8 mouse cellular contexts compared by ENCODE assay signal in the genomic region with DNA sequence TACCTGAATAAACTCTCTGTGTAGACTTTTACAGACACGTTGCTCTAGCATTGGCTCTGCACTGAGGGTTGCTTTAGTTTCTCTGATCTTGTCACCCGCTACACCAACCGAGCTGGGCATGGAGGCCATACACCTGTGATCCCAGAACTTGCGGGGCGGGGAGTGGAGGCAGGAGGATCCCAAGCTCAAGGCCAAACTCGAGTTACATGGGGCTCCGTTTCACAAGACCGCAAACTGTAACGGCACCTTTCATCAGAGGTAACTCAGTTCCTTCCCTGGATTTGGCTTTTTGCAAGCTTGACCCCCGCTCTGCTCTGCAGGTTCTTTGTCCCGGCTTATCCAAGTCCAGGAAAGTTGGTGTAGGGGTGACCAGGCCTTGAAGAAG. TPM values are rescaled to one million over a fixed set of nuclear protein-coding genes. Genes with fewer than 3 reads are reported as not detected.
DNase-seq lines count a peak whose midpoint lies in the region; ATAC-seq and TF ChIP-seq lines count a peak whose summit lies in the region.

No protein-coding gene starts in this region.

- H3K9ac ChIP-seq in CH12.LX (ENCODE audit: insufficient read depth, low read depth): 0 out of 2 replicates have a peak overlapping the region, but pooled peaks have one; percentile 15
- peak overlapping the region; percentile 71 for H3K9ac ChIP-seq in forebrain, postnatal 0 days
- H3K9ac ChIP-seq in liver, postnatal 0 days (replicated peaks): peak overlapping the region; percentile 67

- DNase-seq in heart, adult 11 months: peak; percentile 94
- no peak for DNase-seq in heart, postnatal 4 days
- DNase-seq in CH12.LX (ENCODE audit: extremely low read depth): no peak
- DNase-seq in forebrain, postnatal 0 days: no peak
- no peak for DNase-seq in liver, postnatal 0 days
- no peak for DNase-seq in layer of hippocampus, adult 18-20 months (ENCODE audit: low spot score in 2 of 2)
- no peak for DNase-seq in cerebellum, adult 9-10 months

- no peak overlapping the region for H3K27ac ChIP-seq in CH12.LX (ENCODE audit: insufficient read depth, low read depth)
- no peak overlapping the region for H3K27ac ChIP-seq in forebrain, postnatal 0 days (ENCODE audit: low read depth, low read length)
- peak overlapping the region; percentile 96 for H3K27ac ChIP-seq in liver, postnatal 0 days (ENCODE audit: low read depth)

- no peak for TF ChIP-seq RAD21 in CH12.LX (IDR thresholded peaks at IDR 0.05; ENCODE audit: low read depth, low read length)

- peaks cover 0 to 2% of the 10 kb centered on the region in 2 experiments for H3K36me3 ChIP-seq in CH12.LX (replicated peaks in 1 of 2; ENCODE audit: control insufficient read depth in 1 of 2, insufficient read depth in 1 of 2, low read length in 1 of 2)
- peaks cover 8% of the 10 kb centered on the region for H3K36me3 ChIP-seq in forebrain, postnatal 0 days (ENCODE audit: insufficient read depth)
- H3K36me3 ChIP-seq in liver, postnatal 0 days (replicated peaks; ENCODE audit: insufficient read depth, low read length): no peaks in the 10 kb centered on the region

- TF ChIP-seq POLR2A in CH12.LX (IDR thresholded peaks at IDR 0.05; ENCODE audit: low read depth, low read length): no peak

- TF ChIP-seq EP300 in CH12.LX (IDR thresholded peaks at IDR 0.05; ENCODE audit: low read length): no peak
- TF ChIP-seq EP300 in liver, postnatal 0 days (IDR thresholded peaks at IDR 0.05; ENCODE audit: low read depth): no peak

- H3K27me3 ChIP-seq in CH12.LX (replicated peaks): no peaks in the 10 kb centered on the region
- no peaks in the 10 kb centered on the region for H3K27me3 ChIP-seq in forebrain, postnatal 0 days (ENCODE audit: insufficient read depth, low read length)
- H3K27me3 ChIP-seq in liver, postnatal 0 days (ENCODE audit: insufficient read depth, low read length): no peaks in the 10 kb centered on the region

- peaks cover 9 to 20% of the 10 kb centered on the region in 2 experiments for H3K4me1 ChIP-seq in CH12.LX (ENCODE audit: control insufficient read depth in 1 of 2, insufficient read depth in 2 of 2)
- peaks cover 17% of the 10 kb centered on the region; the same call in 1 of the 2 replicates for H3K4me1 ChIP-seq in forebrain, postnatal 0 days (ENCODE audit: insufficient read depth)
- H3K4me1 ChIP-seq in liver, postnatal 0 days (ENCODE audit: insufficient read depth): peaks cover 23% of the 10 kb centered on the region

- peak overlapping the region; percentile 33 for H3K4me2 ChIP-seq in CH12.LX (ENCODE audit: insufficient read depth, low read depth, poor library complexity, severe bottlenecking)
- H3K4me2 ChIP-seq in forebrain, postnatal 0 days (ENCODE audit: low read depth): peak overlapping the region; percentile 96
- H3K4me2 ChIP-seq in liver, postnatal 0 days (ENCODE audit: low read depth, low read length): peak overlapping the region; percentile 84

- dilution Hi-C loops in CH12.LX (cut with MboI; ENCODE audit: extremely low pct_ligation_motif_present, extremely low pct_unique_long_range_greater_than_20kb, low sequenced_read_pairs): no loop called here

- H3K9me3 ChIP-seq in CH12.LX (replicated peaks; ENCODE audit: low read length): no peaks in the 10 kb centered on the region
- no peaks in the 10 kb centered on the region for H3K9me3 ChIP-seq in forebrain, postnatal 0 days (ENCODE audit: low read length)
- H3K9me3 ChIP-seq in liver, postnatal 0 days (ENCODE audit: low read length): no peaks in the 10 kb centered on the region

- 42% methylated on average over 11 of the region's 11 CpGs for WGBS in forebrain, postnatal 0 days
- 33% methylated on average over 11 of the region's 11 CpGs for WGBS in liver, postnatal 0 days (ENCODE audit: insufficient replicate concordance)

- no peak for ATAC-seq in forebrain, postnatal 0 days
- ATAC-seq in liver, postnatal 0 days: no peak
- ATAC-seq in erythroid progenitor cell, adult 5-6 weeks (replicated peaks; ENCODE audit: low FRiP score, poor library complexity, severe bottlenecking): no peak

- in situ Hi-C loops in CH12.LX (cut with MboI; ENCODE audit: low pct_ligation_motif_present, low pct_unique_long_range_greater_than_20kb, low sequenced_read_pairs): no loop called here

- peak overlapping the region in 2 of 3 experiments; percentile 73 to 75 for H3K4me3 ChIP-seq in CH12.LX (replicated peaks in 1 of 3; ENCODE audit: low read depth in 2 of 3, low read length in 2 of 3, poor library complexity in 1 of 3)
- H3K4me3 ChIP-seq in forebrain, postnatal 0 days (ENCODE audit: low read depth, low read length): peak overlapping the region; percentile 89
- peak overlapping the region; percentile 78 for H3K4me3 ChIP-seq in liver, postnatal 0 days (ENCODE audit: low read depth, low read length)

- TF ChIP-seq CTCF in CH12.LX (conservative IDR thresholded peaks at IDR 0.05 in 1 of 2, IDR thresholded peaks at IDR 0.05 in 1 of 2; ENCODE audit: low read depth in 2 of 2, low read length in 2 of 2): no peak
- TF ChIP-seq CTCF in forebrain, postnatal 0 days (IDR thresholded peaks at IDR 0.05; ENCODE audit: low read depth): no peak
- TF ChIP-seq CTCF in liver, postnatal 0 days (IDR thresholded peaks at IDR 0.05; ENCODE audit: low read depth): no peak

- H3K79me2 ChIP-seq in CH12.LX (replicated peaks; ENCODE audit: control insufficient read depth, extremely low read depth, insufficient read depth, poor library complexity, severe bottlenecking): no peaks in the 10 kb centered on the region

TF ChIP-seq in CH12.LX, 34 proteins besides CTCF, POLR2A, EP300 and RAD21 (continues in another document):
- TF ChIP-seq NRF1 (IDR thresholded peaks at IDR 0.05; ENCODE audit: low read depth, low read length) (no peak), TCF12 (IDR thresholded peaks at IDR 0.05; ENCODE audit: low read depth, low read length) (no peak), MAZ (IDR thresholded peaks at IDR 0.05; ENCODE audit: low read depth, low read length) (no peak), UBTF (IDR thresholded peaks at IDR 0.05; ENCODE audit: low read depth, low read length) (no peak), E2F4 (IDR thresholded peaks at IDR 0.05; ENCODE audit: insufficient replicate concordance, low read depth, low read length) (no peak), JUN (IDR thresholded peaks at IDR 0.05; ENCODE audit: insufficient read depth, low read depth, low read length) (no peak), GABPA (IDR thresholded peaks at IDR 0.05; ENCODE audit: insufficient replicate concordance, low read depth, low read length) (no peak), MAFK (IDR thresholded peaks at IDR 0.05; ENCODE audit: insufficient replicate concordance, low read length) (no peak), USF2 (conservative IDR thresholded peaks at IDR 0.05; ENCODE audit: low read depth, low read length) (no peak)

RNA-seq across cellular contexts. Expression of gene Sec22c, which starts 1.0 kb away (rescaled TPM):
- 1 to 10 TPM; 5.1 to 6.4 TPM for total RNA-seq in heart, postnatal 4 days (2021)
- 3.2 and 4.0 TPM in 2 replicates for total RNA-seq in CH12.LX (2012; rRNA removed)
- total RNA-seq in CH12.LX (2014; rRNA removed): 2.4 and 2.5 TPM in 2 replicates
- 4.6 and 5.7 TPM in 2 replicates for polyA plus RNA-seq in CH12.LX (2012; ENCODE audit: insufficient read length, low read depth)
- total RNA-seq in forebrain, postnatal 0 days (2014; rRNA removed): 21.2 and 24.8 TPM in 2 replicates
- polyA plus RNA-seq in forebrain, postnatal 0 days (2015; fragmentation: Nextera tagmentation; extraction: Ambion mirVana): 22.2 and 36.3 TPM in 2 replicates
- 3.6 and 4.4 TPM in 2 replicates for polyA plus RNA-seq in liver, postnatal 0 days (2015; fragmentation: Nextera tagmentation; extraction: Ambion mirVana)
- total RNA-seq in erythroid progenitor cell, adult 5-6 weeks (2015; ENCODE audit: low replicate concordance): 4.3 and 5.9 TPM in 2 replicates
- total RNA-seq in erythroid progenitor cell, adult 5-6 weeks (2017; ENCODE audit: low replicate concordance): 2.6 and 4.8 TPM in 2 replicates
- 10 to 100 TPM; 28.7 to 33.4 TPM for total RNA-seq in layer of hippocampus, adult 18-20 months (2021)

RNA-seq across cellular contexts. Expression of gene Ss18l2, which starts 5.9 kb away (rescaled TPM):
- total RNA-seq in heart, postnatal 4 days (2021): 100 to 1,000 TPM; 115 to 127 TPM
- total RNA-seq in CH12.LX (2012; rRNA removed) (40.2 and 57.6 TPM in 2 replicates), CH12.LX (2014; rRNA removed) (77.0 and 82.2 TPM in 2 replicates)
- polyA plus RNA-seq in CH12.LX (2012; ENCODE audit: insufficient read length, low read depth): 41.5 and 52.9 TPM in 2 replicates
- total RNA-seq in forebrain, postnatal 0 days (2014; rRNA removed): 69.5 and 104 TPM in 2 replicates
- 185 and 241 TPM in 2 replicates for polyA plus RNA-seq in forebrain, postnatal 0 days (2015; fragmentation: Nextera tagmentation; extraction: Ambion mirVana)
- 112 and 119 TPM in 2 replicates for polyA plus RNA-seq in liver, postnatal 0 days (2015; fragmentation: Nextera tagmentation; extraction: Ambion mirVana)
- 8.8 and 47.2 TPM in 2 replicates for total RNA-seq in erythroid progenitor cell, adult 5-6 weeks (2015; ENCODE audit: low replicate concordance)
- 17.2 and 52.3 TPM in 2 replicates for total RNA-seq in erythroid progenitor cell, adult 5-6 weeks (2017; ENCODE audit: low replicate concordance)
- total RNA-seq in layer of hippocampus, adult 18-20 months (2021): 10 to 100 TPM; 73.7 to 82.6 TPM

RNA-seq across cellular contexts. Expression of gene Nktr, which starts 14.7 kb away (rescaled TPM):
- total RNA-seq in heart, postnatal 4 days (2021): 10 to 100 TPM; 67.6 to 73.5 TPM
- total RNA-seq in CH12.LX (2012; rRNA removed) (31.0 and 39.3 TPM in 2 replicates), CH12.LX (2014; rRNA removed) (29.1 and 32.2 TPM in 2 replicates)
- polyA plus RNA-seq in CH12.LX (2012; ENCODE audit: insufficient read length, low read depth): 65.0 and 65.4 TPM in 2 replicates
- total RNA-seq in forebrain, postnatal 0 days (2014; rRNA removed): 79.8 and 97.3 TPM in 2 replicates
- 31.3 and 43.2 TPM in 2 replicates for polyA plus RNA-seq in forebrain, postnatal 0 days (2015; fragmentation: Nextera tagmentation; extraction: Ambion mirVana)
- polyA plus RNA-seq in liver, postnatal 0 days (2015; fragmentation: Nextera tagmentation; extraction: Ambion mirVana): 14.9 and 17.3 TPM in 2 replicates
- 225 and 240 TPM in 2 replicates for total RNA-seq in erythroid progenitor cell, adult 5-6 weeks (2015; ENCODE audit: low replicate concordance)
- 322 and 375 TPM in 2 replicates for total RNA-seq in erythroid progenitor cell, adult 5-6 weeks (2017; ENCODE audit: low replicate concordance)
- 100 to 1,000 TPM in 1 of 2 experiments, 10 to 100 TPM in 1; 98.6 to 100 TPM for total RNA-seq in layer of hippocampus, adult 18-20 months (2021)

RNA-seq across cellular contexts. Expression of gene Zfp651, which starts 54.9 kb away (rescaled TPM):
- 10 to 100 TPM; 75.6 to 81.6 TPM for total RNA-seq in heart, postnatal 4 days (2021)
- total RNA-seq in CH12.LX (2012; rRNA removed): 0.13 and 0.84 TPM in 2 replicates
- 0.07 and 0.30 TPM in 2 replicates for total RNA-seq in CH12.LX (2014; rRNA removed)
- polyA plus RNA-seq in CH12.LX (2012; ENCODE audit: insufficient read length, low read depth): 0.20 and 0.34 TPM in 2 replicates
- 44.6 and 48.8 TPM in 2 replicates for total RNA-seq in forebrain, postnatal 0 days (2014; rRNA removed)
- 16.3 and 17.5 TPM in 2 replicates for polyA plus RNA-seq in forebrain, postnatal 0 days (2015; fragmentation: Nextera tagmentation; extraction: Ambion mirVana)
- 0.68 and 1.5 TPM in 2 replicates for polyA plus RNA-seq in liver, postnatal 0 days (2015; fragmentation: Nextera tagmentation; extraction: Ambion mirVana)
- 1.1 TPM in 1 of 2 replicates, not detected in the other for total RNA-seq in erythroid progenitor cell, adult 5-6 weeks (2015; ENCODE audit: low replicate concordance)
- 0.77 TPM in 1 of 2 replicates, not detected in the other for total RNA-seq in erythroid progenitor cell, adult 5-6 weeks (2017; ENCODE audit: low replicate concordance)
- total RNA-seq in layer of hippocampus, adult 18-20 months (2021): 100 to 1,000 TPM in 1 of 2 experiments, 10 to 100 TPM in 1; 98.6 to 102 TPM

Comparison
In these comparisons a context has a peak if more than half of its experiments do, and no peak if none do; other contexts are left out.
1. H3K4me2 ChIP-seq: peak in every context shown above with its lines; median percentile 96 in forebrain, postnatal 0 days; 84 in liver, postnatal 0 days; 33 in CH12.LX.
2. H3K9ac ChIP-seq: peak in every context shown above with its lines; median percentile 71 in forebrain, postnatal 0 days; 67 in liver, postnatal 0 days; 15 in CH12.LX.